Mouse (Mus musculus): ENCODE measurements around the gene Fam219a. TPM values are rescaled to one million over a fixed set of nuclear protein-coding genes. Genes with fewer than 3 reads are reported as not detected.

Fam219a gene
- polyA plus RNA-seq, 1 experiment from 2014 or later, result 1.0 TPM

- TF ChIP-seq EP300 (IDR thresholded peaks at IDR 0.05; ENCODE audit: low read depth) (no peak), CTCF (IDR thresholded peaks at IDR 0.05; ENCODE audit: low read depth) (0 out of 2 replicates have a peak, but pooled peaks have one; percentile 29)
- no peak overlapping the region for H3K4me3 ChIP-seq (ENCODE audit: low read depth, low read length)
- ATAC-seq, result no peak
- no peak overlapping the region for H3K9ac ChIP-seq (replicated peaks)
- H3K4me2 ChIP-seq (ENCODE audit: low read depth, low read length), result no peak overlapping the region
- H3K27ac ChIP-seq (ENCODE audit: low read depth), result no peak overlapping the region
- 0 out of 2 replicates have a peak, but pooled peaks cover 2% of the 10 kb centered on the region for H3K27me3 ChIP-seq (ENCODE audit: insufficient read depth, low read length)
- DNase-seq, result no peak
- WGBS (ENCODE audit: insufficient replicate concordance), result 71% methylated on average over 10 of the region's 10 CpGs
- H3K36me3 ChIP-seq (replicated peaks; ENCODE audit: insufficient read depth, low read length), result no peaks in the 10 kb centered on the region
- H3K4me1 ChIP-seq (ENCODE audit: insufficient read depth), result no peaks in the 10 kb centered on the region
- H3K9me3 ChIP-seq (ENCODE audit: low read length), result no peaks in the 10 kb centered on the region
These were observed 40.6 kb upstream of the Fam219a start for GRCm38 (mm10) chr4:41609681-41610593.

DNA sequence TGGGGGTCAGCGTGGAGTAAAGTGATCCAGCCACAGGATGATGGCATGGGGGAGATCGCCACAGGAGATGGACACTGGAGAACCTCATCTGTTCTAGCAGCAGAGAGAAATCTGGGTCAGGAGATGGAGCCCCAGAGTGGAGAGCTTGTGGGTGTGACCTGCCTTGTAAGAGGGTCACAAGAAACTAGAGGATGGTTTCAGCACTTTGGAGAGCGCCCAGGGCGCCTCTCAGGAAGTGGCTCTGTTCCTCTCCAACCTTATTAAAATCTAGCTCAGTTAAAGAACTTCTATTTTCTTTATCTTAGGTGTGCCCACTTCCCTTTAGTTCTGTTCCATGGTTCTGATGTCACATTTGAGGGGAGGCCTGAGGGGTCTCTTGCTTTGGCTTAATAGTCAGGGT, 37.4 kb upstream of the Fam219a start:
- Histone ChIP-seq H3K27me3 (ENCODE audit: insufficient read depth, low read length) (0 out of 2 replicates have a peak, but pooled peaks cover 2% of the 10 kb centered on the region), H3K36me3 (replicated peaks; ENCODE audit: insufficient read depth, low read length) (no peaks in the 10 kb centered on the region), H3K9me3 (ENCODE audit: low read length) (no peaks in the 10 kb centered on the region), H3K4me3 (ENCODE audit: low read depth, low read length) (no peak overlapping the region), H3K9ac (replicated peaks) (no peak overlapping the region), H3K4me2 (ENCODE audit: low read depth, low read length) (no peak overlapping the region), H3K4me1 (ENCODE audit: insufficient read depth) (no peaks in the 10 kb centered on the region), H3K27ac (ENCODE audit: low read depth) (no peak overlapping the region)
- TF ChIP-seq CTCF (IDR thresholded peaks at IDR 0.05; ENCODE audit: low read depth) (no peak), EP300 (IDR thresholded peaks at IDR 0.05; ENCODE audit: low read depth) (no peak)
- ATAC-seq (no peak), DNase-seq (peak; percentile 50)
- WGBS (ENCODE audit: insufficient replicate concordance), result 25% methylated on average over 4 of the region's 4 CpGs

- H3K27ac ChIP-seq (ENCODE audit: low read depth), result no peak overlapping the region
- no peak overlapping the region for H3K9ac ChIP-seq (replicated peaks)
- TF ChIP-seq EP300 (IDR thresholded peaks at IDR 0.05; ENCODE audit: low read depth), result no peak
- TF ChIP-seq CTCF (IDR thresholded peaks at IDR 0.05; ENCODE audit: low read depth), result peak; percentile 57
- no peak overlapping the region for H3K4me2 ChIP-seq (ENCODE audit: low read depth, low read length)
- no peak overlapping the region for H3K4me3 ChIP-seq (ENCODE audit: low read depth, low read length)
- no peaks in the 10 kb centered on the region for H3K9me3 ChIP-seq (ENCODE audit: low read length)
- no peaks in the 10 kb centered on the region for H3K4me1 ChIP-seq (ENCODE audit: insufficient read depth)
- peak; percentile 29 for DNase-seq
- no peak for ATAC-seq
- no peaks in the 10 kb centered on the region for H3K36me3 ChIP-seq (replicated peaks; ENCODE audit: insufficient read depth, low read length)
- 38% methylated on average over 8 of the region's 8 CpGs for WGBS (ENCODE audit: insufficient replicate concordance)
- H3K27me3 ChIP-seq (ENCODE audit: insufficient read depth, low read length), result 0 out of 2 replicates have a peak, but pooled peaks cover 2% of the 10 kb centered on the region
These were observed 35.4 kb upstream of the Fam219a start for GRCm38 (mm10) chr4:41604476-41605396.

- H3K9ac ChIP-seq (replicated peaks), result no peak overlapping the region
- no peak overlapping the region for H3K27ac ChIP-seq (ENCODE audit: low read depth)
- H3K4me3 ChIP-seq (ENCODE audit: low read depth, low read length), result no peak overlapping the region
- H3K36me3 ChIP-seq (replicated peaks; ENCODE audit: insufficient read depth, low read length), result no peaks in the 10 kb centered on the region
- no peaks in the 10 kb centered on the region for H3K27me3 ChIP-seq (ENCODE audit: insufficient read depth, low read length)
- no peak for ATAC-seq
- H3K9me3 ChIP-seq (ENCODE audit: low read length), result no peaks in the 10 kb centered on the region
- WGBS (ENCODE audit: insufficient replicate concordance), result 32% methylated on average over 4 of the region's 4 CpGs
- H3K4me2 ChIP-seq (ENCODE audit: low read depth, low read length), result no peak overlapping the region
- DNase-seq, result no peak
- no peaks in the 10 kb centered on the region for H3K4me1 ChIP-seq (ENCODE audit: insufficient read depth)
- TF ChIP-seq EP300 (IDR thresholded peaks at IDR 0.05; ENCODE audit: low read depth) (no peak), CTCF (IDR thresholded peaks at IDR 0.05; ENCODE audit: low read depth) (no peak)
These were observed 33.5 kb upstream of the Fam219a start for GRCm38 (mm10) chr4:41602818-41603217.

DNA sequence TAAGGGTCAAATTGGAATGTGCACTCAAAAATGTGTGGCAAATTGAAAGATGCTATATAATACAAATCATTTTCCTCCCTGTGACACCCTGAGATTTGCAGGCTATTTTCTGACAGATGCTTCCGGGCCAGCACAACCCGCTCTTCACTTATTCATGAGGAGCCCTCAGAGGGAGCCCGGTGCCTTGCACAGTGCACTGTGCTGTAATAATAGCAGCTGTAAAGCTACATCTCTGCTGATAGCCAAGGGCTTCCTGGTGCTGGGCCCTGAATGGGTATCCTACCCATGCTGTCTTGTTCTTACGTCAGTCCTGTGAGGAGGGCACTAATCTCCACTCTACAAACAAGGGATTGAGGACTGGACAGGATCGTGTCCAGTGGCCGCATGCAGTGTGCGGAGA, 14.0 kb upstream of the Fam219a start:
- WGBS (ENCODE audit: insufficient replicate concordance), result 84% methylated on average over 7 of the region's 7 CpGs

DNA sequence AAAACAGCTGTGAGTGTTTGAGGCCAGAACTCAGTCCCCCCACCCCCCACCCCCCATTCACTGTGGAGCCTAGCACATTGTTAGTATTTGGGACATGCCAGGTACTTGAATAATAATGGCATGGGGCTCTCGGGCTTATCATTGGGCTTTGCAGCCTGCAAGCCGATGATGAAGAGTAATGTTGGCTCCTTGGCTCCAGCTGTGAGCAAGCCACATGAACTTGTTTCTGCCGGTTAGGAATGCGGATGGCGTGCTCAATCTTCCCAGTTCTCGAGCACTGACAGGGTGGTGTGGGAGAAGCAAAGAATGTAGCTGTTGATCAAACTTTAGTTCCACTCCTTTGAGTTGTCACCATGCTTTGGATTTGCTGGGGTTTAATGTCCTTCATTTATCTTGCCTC, 6.6 kb upstream of the Fam219a start:
- ATAC-seq, result no peak
- DNase-seq, result no peak
- WGBS (ENCODE audit: insufficient replicate concordance), result 64% methylated on average over 6 of the region's 6 CpGs

More for the DNA sequence above, 14.0 kb upstream of the Fam219a start:
- Histone ChIP-seq H3K4me1 (ENCODE audit: insufficient read depth) (no peaks in the 10 kb centered on the region), H3K9me3 (ENCODE audit: low read length) (no peaks in the 10 kb centered on the region), H3K4me3 (ENCODE audit: low read depth, low read length) (no peak overlapping the region), H3K36me3 (replicated peaks; ENCODE audit: insufficient read depth, low read length) (no peaks in the 10 kb centered on the region), H3K9ac (replicated peaks) (no peak overlapping the region), H3K27ac (ENCODE audit: low read depth) (no peak overlapping the region), H3K4me2 (ENCODE audit: low read depth, low read length) (no peak overlapping the region), H3K27me3 (ENCODE audit: insufficient read depth, low read length) (0 out of 2 replicates have a peak, but pooled peaks cover 3% of the 10 kb centered on the region)
- no peak for ATAC-seq
- no peak for DNase-seq
- TF ChIP-seq EP300 (IDR thresholded peaks at IDR 0.05; ENCODE audit: low read depth) (no peak), CTCF (IDR thresholded peaks at IDR 0.05; ENCODE audit: low read depth) (no peak)

More for the DNA sequence above, 6.6 kb upstream of the Fam219a start:
- no peak overlapping the region for H3K4me3 ChIP-seq (ENCODE audit: low read depth, low read length)
- H3K9ac ChIP-seq (replicated peaks), result no peak overlapping the region
- H3K27me3 ChIP-seq (ENCODE audit: insufficient read depth, low read length), result no peaks in the 10 kb centered on the region
- H3K4me2 ChIP-seq (ENCODE audit: low read depth, low read length), result no peak overlapping the region
- H3K27ac ChIP-seq (ENCODE audit: low read depth), result no peak overlapping the region
- no peaks in the 10 kb centered on the region for H3K4me1 ChIP-seq (ENCODE audit: insufficient read depth)
- no peaks in the 10 kb centered on the region for H3K36me3 ChIP-seq (replicated peaks; ENCODE audit: insufficient read depth, low read length)
- TF ChIP-seq EP300 (IDR thresholded peaks at IDR 0.05; ENCODE audit: low read depth), result no peak
- TF ChIP-seq CTCF (IDR thresholded peaks at IDR 0.05; ENCODE audit: low read depth), result no peak
- no peaks in the 10 kb centered on the region for H3K9me3 ChIP-seq (ENCODE audit: low read length)

Measured in liver, postnatal 0 days (tissue).